Mouse (Mus musculus): ENCODE measurements at regions not wholly inside any gene's neighbourhood (a gene's known extent, or its start where the extent isn't known, plus 50 kb on each side); places are given as distances from the start of the nearest gene placed in this dataset.

GRCm38 (mm10) chr13:92940610-92941009 lies 96.0 kb downstream of the Mtx3 start:
- Histone ChIP-seq H3K4me1 (replicated peaks; ENCODE audit: control insufficient read depth, insufficient read depth, low read length) (no peaks in the 10 kb centered on the region), H3K9ac (ENCODE audit: low read depth, low read length) (no peak overlapping the region), H3K36me3 (ENCODE audit: control insufficient read depth, insufficient read depth) (no peaks in the 10 kb centered on the region), H3K9me3 (ENCODE audit: control insufficient read depth) (no peaks in the 10 kb centered on the region), H3K27me3 (replicated peaks; ENCODE audit: control insufficient read depth, insufficient read depth, low read length) (no peaks in the 10 kb centered on the region), H3K4me3 (ENCODE audit: low read depth, low read length) (no peak overlapping the region), H3K27ac (ENCODE audit: low read depth, low read length) (no peak overlapping the region), H3K4me2 (replicated peaks; ENCODE audit: low read depth) (no peak overlapping the region)
- no peak for ATAC-seq
- WGBS = 86% methylated on average over 6 of the region's 6 CpGs
- no peak for TF ChIP-seq CTCF (IDR thresholded peaks at IDR 0.05; ENCODE audit: low read depth)

GRCm38 (mm10) chr13:92948560-92948959 lies 104.0 kb downstream of the Mtx3 start:
- ATAC-seq = no peak
- TF ChIP-seq CTCF (IDR thresholded peaks at IDR 0.05; ENCODE audit: low read depth) = no peak
- Histone ChIP-seq H3K4me1 (replicated peaks; ENCODE audit: control insufficient read depth, insufficient read depth, low read length) (no peaks in the 10 kb centered on the region), H3K27me3 (replicated peaks; ENCODE audit: control insufficient read depth, insufficient read depth, low read length) (no peaks in the 10 kb centered on the region), H3K9ac (ENCODE audit: low read depth, low read length) (no peak overlapping the region), H3K4me3 (ENCODE audit: low read depth, low read length) (no peak overlapping the region), H3K36me3 (ENCODE audit: control insufficient read depth, insufficient read depth) (no peaks in the 10 kb centered on the region), H3K4me2 (replicated peaks; ENCODE audit: low read depth) (no peak overlapping the region), H3K27ac (ENCODE audit: low read depth, low read length) (no peak overlapping the region), H3K9me3 (ENCODE audit: control insufficient read depth) (no peaks in the 10 kb centered on the region)
- WGBS = 72% methylated on average over 2 of the region's 2 CpGs

- no peak overlapping the region for H3K27ac ChIP-seq (ENCODE audit: low read depth, low read length)
- no peaks in the 10 kb centered on the region for H3K27me3 ChIP-seq (replicated peaks; ENCODE audit: control insufficient read depth, insufficient read depth, low read length)
- no peak overlapping the region for H3K9ac ChIP-seq (ENCODE audit: low read depth, low read length)
- ATAC-seq = no peak
- no peak overlapping the region for H3K4me3 ChIP-seq (ENCODE audit: low read depth, low read length)
- no peaks in the 10 kb centered on the region for H3K9me3 ChIP-seq (ENCODE audit: control insufficient read depth)
- H3K36me3 ChIP-seq (ENCODE audit: control insufficient read depth, insufficient read depth) = no peaks in the 10 kb centered on the region
- H3K4me1 ChIP-seq (replicated peaks; ENCODE audit: control insufficient read depth, insufficient read depth, low read length) = no peaks in the 10 kb centered on the region
- no peak overlapping the region for H3K4me2 ChIP-seq (replicated peaks; ENCODE audit: low read depth)
- 46% methylated on average over 4 of the region's 4 CpGs for WGBS
- TF ChIP-seq CTCF (IDR thresholded peaks at IDR 0.05; ENCODE audit: low read depth) = no peak
Measured at GRCm38 (mm10) chr13:92960031-92960430, 115.5 kb downstream of the Mtx3 start.

- no peaks in the 10 kb centered on the region for H3K27me3 ChIP-seq (replicated peaks; ENCODE audit: control insufficient read depth, insufficient read depth, low read length)
- 89% methylated on average over 5 of the region's 5 CpGs for WGBS
- H3K4me3 ChIP-seq (ENCODE audit: low read depth, low read length) = no peak overlapping the region
- H3K27ac ChIP-seq (ENCODE audit: low read depth, low read length) = no peak overlapping the region
- no peaks in the 10 kb centered on the region for H3K36me3 ChIP-seq (ENCODE audit: control insufficient read depth, insufficient read depth)
- TF ChIP-seq CTCF (IDR thresholded peaks at IDR 0.05; ENCODE audit: low read depth) = no peak
- no peak overlapping the region for H3K4me2 ChIP-seq (replicated peaks; ENCODE audit: low read depth)
- ATAC-seq = no peak
- H3K4me1 ChIP-seq (replicated peaks; ENCODE audit: control insufficient read depth, insufficient read depth, low read length) = no peaks in the 10 kb centered on the region
- H3K9ac ChIP-seq (ENCODE audit: low read depth, low read length) = no peak overlapping the region
- no peaks in the 10 kb centered on the region for H3K9me3 ChIP-seq (ENCODE audit: control insufficient read depth)
Measured at GRCm38 (mm10) chr13:92962625-92963024, 118.1 kb downstream of the Mtx3 start.

- H3K27ac ChIP-seq (ENCODE audit: low read depth, low read length) = no peak overlapping the region
- WGBS = 94% methylated on average over 2 of the region's 2 CpGs
- no peak overlapping the region for H3K4me2 ChIP-seq (replicated peaks; ENCODE audit: low read depth)
- no peak for ATAC-seq
- H3K9me3 ChIP-seq (ENCODE audit: control insufficient read depth) = no peaks in the 10 kb centered on the region
- no peak overlapping the region for H3K9ac ChIP-seq (ENCODE audit: low read depth, low read length)
- H3K27me3 ChIP-seq (replicated peaks; ENCODE audit: control insufficient read depth, insufficient read depth, low read length) = no peaks in the 10 kb centered on the region
- H3K36me3 ChIP-seq (ENCODE audit: control insufficient read depth, insufficient read depth) = no peaks in the 10 kb centered on the region
- H3K4me1 ChIP-seq (replicated peaks; ENCODE audit: control insufficient read depth, insufficient read depth, low read length) = no peaks in the 10 kb centered on the region
- no peak for TF ChIP-seq CTCF (IDR thresholded peaks at IDR 0.05; ENCODE audit: low read depth)
- H3K4me3 ChIP-seq (ENCODE audit: low read depth, low read length) = no peak overlapping the region
Measured at GRCm38 (mm10) chr13:92963351-92963895, 118.9 kb downstream of the Mtx3 start.

- Histone ChIP-seq H3K4me1 (replicated peaks; ENCODE audit: control insufficient read depth, insufficient read depth, low read length) (no peaks in the 10 kb centered on the region), H3K36me3 (ENCODE audit: control insufficient read depth, insufficient read depth) (no peaks in the 10 kb centered on the region), H3K4me2 (replicated peaks; ENCODE audit: low read depth) (no peak overlapping the region), H3K27ac (ENCODE audit: low read depth, low read length) (no peak overlapping the region), H3K9ac (ENCODE audit: low read depth, low read length) (no peak overlapping the region), H3K27me3 (replicated peaks; ENCODE audit: control insufficient read depth, insufficient read depth, low read length) (no peaks in the 10 kb centered on the region), H3K4me3 (ENCODE audit: low read depth, low read length) (no peak overlapping the region), H3K9me3 (ENCODE audit: control insufficient read depth) (no peaks in the 10 kb centered on the region)
- 48% methylated on average over 5 of the region's 5 CpGs for WGBS
- no peak for TF ChIP-seq CTCF (IDR thresholded peaks at IDR 0.05; ENCODE audit: low read depth)
- ATAC-seq = no peak
Measured at GRCm38 (mm10) chr13:92964213-92964743, 119.7 kb downstream of the Mtx3 start.
